ENCODE assay signal across 9 mouse cellular contexts in genomic region chr1:170709481-170709880, GRCm38 (mm10).
A peak's percentile ranks its signal among the peaks of the same experiment; 100 is the strongest.
DNase-seq lines count a peak whose midpoint lies in the region; ATAC-seq lines count a peak whose summit lies in the region.
"Had no signal": no experiment of that assay in that cellular context is flagged by ENCODE, and none has a peak within 500 bp of the region (broad histone marks: within the 10 kb centered on the region; RNA-seq: fewer than 3 reads in every experiment).

No protein-coding gene starts in this region.

- no peaks in the 10 kb centered on the region for H3K36me3 ChIP-seq in splenic B cell, adult 2 months (ENCODE audit: control insufficient read depth, insufficient read depth, low read length, poor library complexity, severe bottlenecking)
- no peaks in the 10 kb centered on the region for H3K36me3 ChIP-seq in midbrain, embryonic 15.5 days (replicated peaks)

- no peak overlapping the region for H3K27ac ChIP-seq in midbrain, embryonic 15.5 days

- no peaks in the 10 kb centered on the region for H3K9me3 ChIP-seq in midbrain, embryonic 15.5 days
- H3K9me3 ChIP-seq: heart, embryonic 13.5 days had no signal

- H3K4me3 ChIP-seq in midbrain, embryonic 15.5 days: no peak overlapping the region
- H3K4me3 ChIP-seq: heart, embryonic 13.5 days had no signal

- H3K27me3 ChIP-seq in splenic B cell, adult 2 months (ENCODE audit: control insufficient read depth, insufficient read depth, low read length, poor library complexity, severe bottlenecking): no peaks in the 10 kb centered on the region
- no peaks in the 10 kb centered on the region for H3K27me3 ChIP-seq in midbrain, embryonic 15.5 days (replicated peaks)
- H3K27me3 ChIP-seq: heart, embryonic 13.5 days had no signal

- no peak overlapping the region for H3K9ac ChIP-seq in midbrain, embryonic 15.5 days
- H3K9ac ChIP-seq: heart, embryonic 13.5 days had no signal

- no peak overlapping the region for H3K4me2 ChIP-seq in midbrain, embryonic 15.5 days
- H3K4me2 ChIP-seq: heart, embryonic 13.5 days had no signal

- no peaks in the 10 kb centered on the region for H3K4me1 ChIP-seq in midbrain, embryonic 15.5 days

- 87% methylated on average over 8 of the region's 8 CpGs for WGBS in midbrain, embryonic 15.5 days

- DNase-seq in layer of hippocampus, adult 11-12 months (ENCODE audit: low spot score): peak; percentile 52
- no peak for DNase-seq in layer of hippocampus, postnatal 10 days (ENCODE audit: low spot score in 2 of 2)
- peak; percentile 53 for DNase-seq in brain, adult 2 months (ENCODE audit: low read depth, low spot score)
- peak; percentile 28 for DNase-seq in lung, postnatal 14 days
- peak; percentile 93 for DNase-seq in splenic B cell, adult 2 months (ENCODE audit: low read depth, low spot score)
- no peak for DNase-seq in cerebellum, adult 9-10 months
- no peak for DNase-seq in embryo, embryonic 11 days

- ATAC-seq in midbrain, embryonic 15.5 days (replicated peaks): no peak

Comparison
In these comparisons a context has a peak if more than half of its experiments do, and no peak if none do; other contexts are left out.
1. DNase-seq: peak in layer of hippocampus, adult 11-12 months (single experiment), brain, adult 2 months (single experiment), lung, postnatal 14 days (single experiment) and splenic B cell, adult 2 months (single experiment); none in layer of hippocampus, postnatal 10 days (0 of 2), cerebellum, adult 9-10 months (single experiment) and embryo, embryonic 11 days (single experiment).